Mouse (Mus musculus) liver, adult 2 months (tissue): Measurements from ENCODE around the gene Ywhaq.

Source experiments
- CTCF ChIP-seq: fragments of 200-500 bp; IDR thresholded peaks from 2 replicates; pipeline ENCODE4 v1.5.1; 2011; ENCODE audit warnings: low read depth, low read length, control low read depth
- POLR2A ChIP-seq: fragments of 200-500 bp; IDR thresholded peaks from 2 replicates; pipeline ENCODE4 v1.6.1; 2011; ENCODE audit warnings: low read length, control low read depth; ENCODE audit not compliant: insufficient read depth; ENCODE audit errors: extremely low read depth

DNA sequence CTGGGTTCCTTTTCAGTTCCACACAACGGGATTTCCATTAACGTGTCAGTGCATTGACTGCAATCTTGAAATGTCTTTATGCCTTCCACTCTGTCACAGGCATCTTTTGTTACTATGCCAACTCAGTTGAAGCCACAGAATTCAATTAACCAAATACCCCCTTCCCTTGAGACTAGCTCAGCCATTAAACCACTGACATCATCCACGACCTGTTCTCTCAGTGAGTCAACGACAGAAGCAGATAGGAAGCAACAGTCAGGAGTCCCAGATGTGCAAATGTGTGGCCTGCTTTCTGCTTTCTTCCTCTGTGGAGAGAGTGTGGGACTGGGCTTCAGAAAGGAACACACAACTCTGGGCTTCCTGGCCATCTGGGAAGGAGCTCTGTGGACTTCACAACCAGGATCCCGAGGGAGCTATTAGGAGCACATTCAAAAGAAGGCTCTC lies 46.0 kb upstream of the Ywhaq start:
- TF ChIP-seq CTCF (no peak), POLR2A (no peak)
